Mouse (Mus musculus) lung, postnatal 0 days (tissue): Measurements from ENCODE around the gene Pik3cd. TPM values are rescaled to one million over a fixed set of nuclear protein-coding genes. Genes with fewer than 3 reads are reported as not detected.
"Not testable (repeated sequence)": the region's sequence is repeated elsewhere in the genome, so short reads cannot be mapped to it uniquely, and the experiment has no call there.

Experiments used
- ATAC-seq: fragments of 200-750 bp; cut with Nextera tagmentation; 2 replicates; pipeline ENCODE4 v1.8.0; 2017; ENCODE audit warnings: moderate library complexity
- DNase-seq: peaks from one replicate; pipeline ENCODE4 v3.0.0-alpha.2; 2016; ENCODE audit warnings: low spot score
- H3K27ac ChIP-seq: fragments of 300-500 bp; sonication (generic); 2 replicates; pipeline ENCODE4 v1.5.1; 2014; ENCODE audit warnings: antibody characterized with exemption, mild to moderate bottlenecking, low read length, mixed read lengths
- H3K27me3 ChIP-seq: fragments of 300-500 bp; sonication (generic); replicated peaks from 2 replicates; pipeline ENCODE4 v1.6.1; 2014; ENCODE audit warnings: low read length, mixed read lengths; ENCODE audit not compliant: insufficient read depth
- H3K36me3 ChIP-seq: fragments of 300-500 bp; sonication (generic); 2 replicates; pipeline ENCODE4 v1.6.1; 2014; ENCODE audit warnings: low read length, mixed read lengths; ENCODE audit not compliant: insufficient read depth
- H3K4me1 ChIP-seq: fragments of 300-500 bp; sonication (generic); 2 replicates; pipeline ENCODE4 v1.6.1; 2014; ENCODE audit warnings: antibody characterized with exemption, low read depth, low read length, mixed read lengths; ENCODE audit not compliant: insufficient read depth
- H3K4me2 ChIP-seq: fragments of 300-500 bp; sonication (generic); replicated peaks from 2 replicates; pipeline ENCODE4 v1.6.1; 2014; ENCODE audit warnings: low read depth, mild to moderate bottlenecking, low read length, moderate library complexity, mixed read lengths
- H3K4me3 ChIP-seq: fragments of 300-500 bp; sonication (generic); 2 replicates; pipeline ENCODE4 v1.5.1; 2014; ENCODE audit warnings: low read depth, low read length
- H3K9ac ChIP-seq: fragments of 300-500 bp; sonication (generic); replicated peaks from 2 replicates; pipeline ENCODE4 v1.6.1; 2014; ENCODE audit warnings: low read depth, mild to moderate bottlenecking
- H3K9me3 ChIP-seq: fragments of 300-500 bp; sonication (generic); 2 replicates; pipeline ENCODE4 v1.6.1; 2016; ENCODE audit warnings: low read length, mixed read lengths
- CTCF ChIP-seq: IDR thresholded peaks from 2 replicates; pipeline ENCODE4 v1.5.1; 2016; ENCODE audit warnings: antibody characterized with exemption, mild to moderate bottlenecking
- EP300 ChIP-seq: IDR thresholded peaks from 2 replicates; pipeline ENCODE4 v1.6.1; 2016; ENCODE audit warnings: antibody characterized with exemption, mild to moderate bottlenecking, control low read depth
- WGBS: fragments of 180-500 bp; shearing (Covaris S2); extraction: QIAGEN DNeasy Blood & Tissue Kit; methylation state at CpG from one replicate; pipeline ENCODE4 v1.1.7; 2014; 5-methylcytosine and 5-hydroxymethylcytosine counted together
- polyA plus RNA-seq: library from polyadenylated mRNA; unstranded; fragments of >200 nt; fragmentation: Nextera tagmentation; extraction: Ambion mirVana; gene quantifications from 2 replicates; pipeline ENCODE4 v1.2.1, GENCODE M21; 2015

Gene Pik3cd
- 3.8 and 4.0 TPM in 2 replicates for polyA plus RNA-seq

DNA sequence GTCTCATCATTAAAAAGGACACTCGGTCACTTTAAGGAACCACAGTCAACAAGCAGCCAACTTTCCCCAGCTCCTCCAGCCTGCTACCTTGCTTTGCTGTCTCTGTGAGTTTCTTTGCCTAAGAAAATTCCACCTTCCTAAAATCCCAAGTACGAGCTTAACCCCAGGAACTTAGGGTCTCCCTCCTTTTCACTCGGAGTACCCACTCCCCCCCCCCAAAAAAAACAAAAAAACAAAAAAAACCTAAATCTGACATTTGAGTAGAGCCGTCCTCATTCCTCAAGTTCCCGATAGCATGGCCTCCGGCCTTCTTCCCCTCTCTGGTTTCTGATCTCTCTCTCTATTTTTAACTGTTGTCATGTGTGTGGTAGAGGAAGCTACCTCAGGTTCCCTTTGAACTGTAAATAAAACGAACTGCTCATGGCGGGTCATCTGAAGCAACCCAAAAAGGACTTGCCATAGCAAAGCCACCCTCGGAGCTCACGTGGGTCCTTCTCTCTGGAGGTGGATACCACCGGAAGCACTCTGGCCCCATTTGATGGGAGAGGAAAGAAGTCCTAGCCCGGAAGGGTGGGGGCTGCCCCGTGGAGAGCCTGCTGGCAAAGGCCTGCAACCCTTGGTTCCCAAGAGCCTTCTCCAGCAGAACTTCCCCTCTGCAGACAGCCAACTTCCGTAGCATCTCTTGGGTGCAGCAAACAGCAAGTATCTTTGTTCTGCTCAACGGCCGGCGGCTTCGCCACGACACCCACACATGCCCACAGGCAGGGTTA lies at the start of gene Pik3cd:
Gene Pik3cd (minus strand): TSS at position 362 of the 770 bp plus-strand sequence.
- Histone ChIP-seq H3K4me1 (no peaks in the 10 kb centered on the region), H3K27me3 (no peaks in the 10 kb centered on the region), H3K4me2 (no peak within 1 kb of the TSS), H3K4me3 (no peak within 1 kb of the TSS), H3K27ac (no peak within 1 kb of the TSS), H3K9me3 (no peaks in the 10 kb centered on the region), H3K36me3 (no peaks in the 10 kb centered on the region), H3K9ac (no peak within 1 kb of the TSS)
- TF ChIP-seq EP300 (no peak), CTCF (no peak)
- 48% methylated on average over 19 of the region's 19 CpGs for WGBS
- ATAC-seq (peak; percentile 48), DNase-seq (peak; percentile 35)

GRCm38 (mm10) chr4:149750671-149751070 lies 48.3 kb upstream of the Pik3cd start:
- Histone ChIP-seq H3K4me2 (no peak overlapping the region), H3K36me3 (no peaks in the 10 kb centered on the region), H3K9me3 (no peaks in the 10 kb centered on the region), H3K4me3 (no peak overlapping the region), H3K27me3 (no peaks in the 10 kb centered on the region), H3K27ac (no peak overlapping the region), H3K4me1 (no peaks in the 10 kb centered on the region), H3K9ac (no peak overlapping the region)
- DNase-seq (no peak), ATAC-seq (no peak)
- WGBS: 48% methylated on average over 5 of the region's 5 CpGs
- no peak for TF ChIP-seq EP300
- TF ChIP-seq CTCF: no peak

DNA sequence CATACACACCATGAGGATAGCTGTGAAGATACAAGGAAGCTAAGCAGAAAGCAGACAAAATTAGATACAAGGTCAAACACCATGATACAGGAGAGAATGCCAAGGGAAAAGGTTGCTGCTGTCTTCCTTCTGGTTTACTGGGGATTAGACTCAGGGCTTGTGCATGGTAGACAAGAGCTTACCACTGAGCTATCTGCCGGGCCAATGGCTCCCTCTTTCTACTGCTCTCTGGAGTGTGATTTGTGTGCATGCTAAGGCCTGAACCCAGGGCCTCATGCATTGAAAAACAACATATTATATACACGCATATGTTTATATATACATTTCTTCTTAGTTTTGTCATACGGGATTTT lies 47.3 kb upstream of the Pik3cd start:
- H3K27me3 ChIP-seq, H3K9ac ChIP-seq, H3K4me1 ChIP-seq, H3K36me3 ChIP-seq, H3K4me2 ChIP-seq, H3K27ac ChIP-seq, H3K9me3 ChIP-seq, DNase-seq, H3K4me3 ChIP-seq, ATAC-seq: not testable (repeated sequence)
- 87% methylated on average over 3 of the region's 3 CpGs for WGBS

- no peak for TF ChIP-seq EP300
- TF ChIP-seq CTCF: no peak
- 92% methylated on average over 18 of the region's 18 CpGs for WGBS
- no peak for DNase-seq
These were observed 46.8 kb upstream of the Pik3cd start for GRCm38 (mm10) chr4:149749003-149749662.

DNA sequence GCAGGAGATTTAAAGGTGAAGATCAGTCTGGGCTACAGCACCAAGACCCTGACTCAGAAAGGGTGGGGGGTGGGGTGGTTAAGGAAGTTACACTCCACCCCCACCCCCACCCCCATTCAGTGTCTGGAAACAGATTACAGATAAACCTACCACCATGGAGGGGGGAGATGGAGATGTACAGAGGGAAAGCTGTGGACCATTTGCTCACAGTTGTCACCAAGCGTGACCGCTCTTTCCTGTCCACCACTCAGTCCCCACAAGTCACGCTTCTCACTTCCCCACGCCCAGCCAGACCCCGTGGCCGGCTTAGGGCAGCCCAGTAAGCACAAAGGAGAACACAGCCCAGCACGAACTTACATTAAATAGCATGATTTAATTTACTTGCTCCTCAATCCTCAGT lies 41.7 kb upstream of the Pik3cd start:
- H3K27ac ChIP-seq: no peak overlapping the region
- no peaks in the 10 kb centered on the region for H3K4me1 ChIP-seq
- no peak for TF ChIP-seq CTCF
- no peak for TF ChIP-seq EP300
- no peaks in the 10 kb centered on the region for H3K9me3 ChIP-seq
- H3K27me3 ChIP-seq: no peaks in the 10 kb centered on the region
- no peak overlapping the region for H3K4me2 ChIP-seq
- ATAC-seq: no peak
- no peak overlapping the region for H3K9ac ChIP-seq
- H3K36me3 ChIP-seq: no peaks in the 10 kb centered on the region
- no peak overlapping the region for H3K4me3 ChIP-seq
- no peak for DNase-seq
- WGBS: 76% methylated on average over 7 of the region's 7 CpGs

More at GRCm38 (mm10) chr4:149749003-149749662, 46.8 kb upstream of the Pik3cd start:
- Histone ChIP-seq H3K4me1 (no peaks in the 10 kb centered on the region), H3K4me3 (no peak overlapping the region), H3K27me3 (no peaks in the 10 kb centered on the region), H3K9me3 (no peaks in the 10 kb centered on the region), H3K9ac (no peak overlapping the region), H3K36me3 (no peaks in the 10 kb centered on the region), H3K4me2 (no peak overlapping the region), H3K27ac (no peak overlapping the region)
- no peak for ATAC-seq

DNA sequence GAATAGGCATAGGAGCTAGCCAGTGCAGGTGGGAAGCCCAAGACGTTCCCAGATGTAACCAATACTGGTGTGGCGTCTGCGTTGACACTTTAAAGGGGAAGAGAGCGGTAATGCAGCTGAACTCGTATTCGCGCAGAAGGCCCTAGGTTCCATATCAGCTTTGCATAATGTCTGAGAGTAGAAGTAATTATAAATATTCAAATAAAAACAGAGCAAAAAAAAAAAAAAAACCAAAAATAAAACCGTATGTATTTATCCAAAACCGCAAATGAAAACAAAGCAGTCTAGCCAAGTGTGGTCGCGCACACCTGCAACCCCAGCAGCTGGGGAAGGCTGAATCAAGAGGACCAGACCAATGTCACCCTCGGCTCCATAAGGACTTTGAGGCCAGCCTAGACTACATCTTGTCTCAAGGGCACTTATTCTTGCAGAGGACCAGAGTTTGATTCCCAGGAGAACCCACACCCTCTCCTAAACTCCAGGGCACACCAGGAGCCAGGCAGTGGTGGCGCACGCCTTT lies 39.7 kb upstream of the Pik3cd start:
- DNase-seq (no peak), ATAC-seq (no peak)
- 95% methylated on average over 14 of the region's 14 CpGs for WGBS
- Histone ChIP-seq H3K27me3 (no peaks in the 10 kb centered on the region), H3K4me2 (no peak overlapping the region), H3K9ac (no peak overlapping the region), H3K4me3 (no peak overlapping the region), H3K36me3 (no peaks in the 10 kb centered on the region), H3K27ac (no peak overlapping the region), H3K9me3 (no peaks in the 10 kb centered on the region), H3K4me1 (peaks cover 1% of the 10 kb centered on the region; the same call in 1 of the 2 replicates)
- TF ChIP-seq EP300: no peak
- TF ChIP-seq CTCF: no peak
